Mouse (Mus musculus): ENCODE data around the gene Akap14. TPM values are rescaled to one million over a fixed set of nuclear protein-coding genes. Genes with fewer than 3 reads are reported as not detected.

The Akap14 gene
- polyA plus RNA-seq (2017; shearing (Covaris generic)), result under 1 TPM; 0.20 to 0.21 TPM

DNA sequence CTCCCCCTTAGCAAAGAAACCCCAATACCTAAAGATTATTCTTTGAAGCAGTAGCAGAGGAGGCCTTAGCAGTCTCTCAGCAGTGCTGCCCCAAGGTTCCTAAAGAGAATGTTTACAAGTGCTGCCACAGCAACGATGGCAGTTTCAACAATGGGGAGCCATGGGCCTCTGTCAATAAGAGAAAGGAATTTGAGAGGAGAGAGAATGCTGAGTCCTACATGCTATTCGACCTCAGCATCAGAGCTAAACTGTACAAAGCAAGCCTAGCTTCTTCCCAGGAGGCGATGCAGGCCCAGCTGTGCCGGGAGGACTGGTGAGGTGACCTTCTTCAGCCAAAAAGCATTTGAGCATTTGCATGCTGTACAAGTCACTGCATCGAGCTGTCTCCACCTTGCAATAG is at the start of gene Akap14:
Gene Akap14 (minus strand): TSS at position 101 of the 400 bp plus-strand sequence.

DNA sequence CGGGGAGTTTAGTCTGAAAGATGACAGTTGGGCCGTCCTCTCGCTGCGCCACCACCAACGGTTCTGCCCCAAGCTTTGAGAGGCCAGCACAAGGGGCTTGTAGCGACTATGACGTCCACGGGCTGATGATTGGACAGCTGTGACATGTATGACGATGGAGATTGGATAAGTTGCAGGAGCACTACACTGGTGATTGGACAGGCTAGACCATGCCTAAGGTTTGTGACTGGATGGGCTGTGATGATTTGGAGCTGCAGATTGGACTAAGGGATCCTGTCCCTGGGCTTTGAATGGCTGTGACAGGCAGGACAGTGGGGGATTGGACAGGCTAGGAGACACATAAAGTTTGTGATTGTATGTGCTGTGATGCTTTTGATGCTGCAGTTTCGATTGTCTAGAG is 42.3 kb upstream of the Akap14 start, which contains the start of gene Gm9:
Gene Gm9 (minus strand): TSS at position 101 of the 400 bp plus-strand sequence.

DNA sequence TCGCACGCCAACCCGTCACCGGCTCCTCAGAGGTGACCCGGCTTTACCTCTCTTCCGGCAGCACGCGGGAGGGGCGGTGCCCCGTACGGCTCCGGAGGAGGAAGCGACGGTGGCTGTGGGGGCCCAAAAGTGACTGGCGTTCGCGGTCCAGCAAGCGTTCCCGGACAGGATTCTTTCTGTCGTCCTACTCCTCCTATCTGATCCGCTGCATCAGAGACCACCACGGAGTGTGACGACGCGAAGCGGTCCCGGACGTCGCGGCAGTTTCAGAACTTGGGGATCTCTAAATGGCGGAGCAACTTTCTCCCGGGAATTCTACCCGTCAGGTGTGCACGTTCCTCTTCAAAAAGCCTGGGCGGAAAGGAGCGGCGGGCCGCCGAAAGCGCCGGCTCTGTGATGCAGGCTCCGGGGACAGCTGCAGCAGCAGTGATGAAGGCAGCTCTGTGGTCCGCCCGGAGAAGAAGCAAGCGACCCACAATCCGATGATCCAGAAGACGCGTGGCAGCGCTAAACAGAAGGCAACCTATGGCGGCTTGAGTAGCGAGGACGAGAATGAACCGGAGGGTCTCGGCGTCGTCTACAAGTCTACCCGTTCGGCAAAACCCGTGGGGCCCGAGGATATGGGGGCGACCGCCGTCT is 22.6 kb upstream of the Akap14 start, which contains the start of the genes Ndufa1 and Rnf113a1:
Gene Ndufa1 (minus strand): TSS at position 59 of the 639 bp plus-strand sequence.
Gene Rnf113a1 (plus strand): TSS at position 141 of the 639 bp plus-strand sequence.

DNA sequence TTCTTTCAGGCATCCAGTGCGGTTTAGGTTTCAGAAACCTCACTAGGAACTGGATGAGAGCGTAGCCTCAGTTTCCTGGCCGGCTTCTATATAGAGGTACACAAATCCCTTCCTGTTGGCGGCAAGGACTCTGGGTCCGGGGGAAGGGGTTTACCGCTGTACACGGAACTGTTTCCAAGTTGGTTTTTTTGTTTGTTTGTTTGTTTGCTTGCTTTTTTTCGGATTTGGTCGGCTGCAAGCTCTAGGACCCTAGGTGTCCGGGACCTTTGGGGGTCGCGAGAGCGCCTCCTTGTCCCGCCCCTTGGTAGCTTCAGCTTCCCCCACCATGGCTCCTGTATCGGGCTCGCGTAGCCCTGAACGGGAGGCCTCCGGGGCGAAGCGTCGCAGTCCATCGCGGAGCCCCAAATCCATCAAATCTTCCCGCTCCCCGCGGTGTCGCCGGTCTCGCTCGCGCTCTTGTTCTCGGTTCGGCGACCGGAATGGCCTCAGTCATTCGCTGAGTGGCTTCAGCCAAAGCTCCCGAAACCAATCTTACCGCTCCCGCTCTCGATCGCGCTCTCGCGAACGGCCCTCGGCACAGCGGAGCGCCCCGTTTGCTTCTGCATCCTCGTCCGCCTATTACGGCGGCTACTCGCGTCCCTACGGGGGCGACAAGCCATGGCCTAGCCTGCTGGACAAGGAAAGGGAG is 41.8 kb downstream of the Akap14 start, which contains the start of gene Nkap:
Gene Nkap (plus strand): TSS at position 125 of the 688 bp plus-strand sequence.

DNA sequence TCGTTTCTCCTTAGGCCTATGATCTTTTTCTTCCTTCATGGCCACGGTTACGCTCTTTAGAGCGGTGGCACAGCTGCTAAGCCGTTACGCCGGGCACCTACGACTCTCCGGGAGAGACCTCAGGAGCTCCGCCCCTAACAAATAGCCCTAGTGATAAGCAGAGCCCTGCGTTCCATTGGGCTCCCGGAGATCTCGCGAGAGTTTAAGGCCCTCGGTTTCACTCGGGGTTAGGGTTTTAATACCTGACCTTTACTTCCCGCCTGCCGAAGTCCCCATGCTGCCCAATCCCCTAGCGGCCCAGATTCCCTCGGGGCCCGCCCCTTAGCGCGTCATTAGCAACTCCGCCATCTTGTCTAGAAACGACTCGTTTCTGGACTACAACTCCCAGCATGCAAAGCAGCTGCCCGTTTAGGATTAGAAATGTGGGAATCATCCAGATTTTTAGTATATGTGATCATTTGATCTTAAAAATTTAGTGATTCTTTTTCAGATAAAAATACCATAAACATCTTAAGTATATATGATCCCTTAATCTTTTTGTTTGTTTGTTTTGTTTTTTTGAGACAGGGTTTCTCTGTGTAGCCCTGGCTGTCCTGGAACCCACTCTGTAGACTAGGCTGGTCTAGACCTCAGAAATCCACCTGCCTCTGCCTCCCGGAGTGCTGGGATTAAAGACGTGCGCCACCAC is 58.3 kb downstream of the Akap14 start, which contains the start of gene Upf3b:
Gene Upf3b (minus strand): TSS at position 130 of the 688 bp plus-strand sequence.

Other genes starting within 250 kb of the Akap14 start
- 100 to 1,000 TPM; 106 to 138 TPM for gene Sept6, start 177.0 kb downstream of the Akap14 start, polyA plus RNA-seq (2017; shearing (Covaris generic))
- not detected for gene Sowahd, start 120.0 kb downstream of the Akap14 start, polyA plus RNA-seq (2017; shearing (Covaris generic))
- 100 to 1,000 TPM; 328 to 386 TPM for gene Rpl39, start 83.4 kb downstream of the Akap14 start, polyA plus RNA-seq (2017; shearing (Covaris generic))
- 10 to 100 TPM; 14.1 to 25.5 TPM for gene Upf3b, start 58.5 kb downstream of the Akap14 start, polyA plus RNA-seq (2017; shearing (Covaris generic))
- gene Nkap, start 42.0 kb downstream of the Akap14 start, polyA plus RNA-seq (2017; shearing (Covaris generic)), result 10 to 100 TPM; 17.7 to 21.1 TPM
- gene Ndufa1, start 22.3 kb upstream of the Akap14 start, polyA plus RNA-seq (2017; shearing (Covaris generic)), result 100 to 1,000 TPM; 204 to 213 TPM
- 10 to 100 TPM in 1 of 2 experiments, 1 to 10 TPM in 1; 7.4 to 12.5 TPM for gene Rnf113a1, start 22.4 kb upstream of the Akap14 start, polyA plus RNA-seq (2017; shearing (Covaris generic))
- not detected for gene Gm9, start 42.2 kb upstream of the Akap14 start, polyA plus RNA-seq (2017; shearing (Covaris generic))
- under 1 TPM in 1 of 2 experiments, not detected in 1; 0.54 TPM for gene Rhox1, start 53.4 kb upstream of the Akap14 start, polyA plus RNA-seq (2017; shearing (Covaris generic))
- not detected for gene Rhox2a, start 76.1 kb upstream of the Akap14 start, polyA plus RNA-seq (2017; shearing (Covaris generic))
- gene Rhox3a, start 81.1 kb upstream of the Akap14 start, polyA plus RNA-seq (2017; shearing (Covaris generic)), result not detected
- gene Rhox4a, start 96.5 kb upstream of the Akap14 start, polyA plus RNA-seq (2017; shearing (Covaris generic)), result not detected
- gene Rhox3a2, start 211.2 kb upstream of the Akap14 start, polyA plus RNA-seq (2017; shearing (Covaris generic)), result not detected
- gene Rhox4a2, start 222.0 kb upstream of the Akap14 start, polyA plus RNA-seq (2017; shearing (Covaris generic)), result under 1 TPM in 1 of 2 experiments, not detected in 1; 0.71 TPM
- not detected for gene Rhox2b, start 243.2 kb upstream of the Akap14 start, polyA plus RNA-seq (2017; shearing (Covaris generic))

Measured in inflammation-experienced regulatory T-cells (primary cell).